Mouse (Mus musculus) kidney, adult 8-10 months (tissue): ENCODE measurements around the gene Col13a1.
A peak's percentile ranks its signal among the peaks of the same experiment; 100 is the strongest.

Experiments
- DNase-seq, 2 experiments: peaks; one replicate each; pipeline ENCODE4 v3.0.0; 2022

The Col13a1 gene

GRCm38 (mm10) chr10:61967207-61967606 lies 11.7 kb downstream of the Col13a1 start:
- no peak for DNase-seq

GRCm38 (mm10) chr10:61965386-61965841 lies 13.5 kb downstream of the Col13a1 start:
- DNase-seq: no peak

- DNase-seq: peak; percentile 46 to 52
These were observed 22.2 kb downstream of the Col13a1 start for GRCm38 (mm10) chr10:61956718-61957117.

GRCm38 (mm10) chr10:61953916-61954315 lies 25.0 kb downstream of the Col13a1 start:
- no peak for DNase-seq

- no peak for DNase-seq
These were observed 29.4 kb downstream of the Col13a1 start for GRCm38 (mm10) chr10:61949542-61949941.

- DNase-seq: no peak
These were observed 34.5 kb downstream of the Col13a1 start for GRCm38 (mm10) chr10:61944386-61944785.

GRCm38 (mm10) chr10:61943480-61943879 lies 35.4 kb downstream of the Col13a1 start:
- no peak for DNase-seq

GRCm38 (mm10) chr10:61942719-61943118 lies 36.2 kb downstream of the Col13a1 start:
- no peak for DNase-seq

- no peak for DNase-seq
These were observed 42.4 kb downstream of the Col13a1 start for GRCm38 (mm10) chr10:61936211-61937121.

- DNase-seq: no peak
These were observed 47.2 kb downstream of the Col13a1 start for GRCm38 (mm10) chr10:61931678-61932077.

GRCm38 (mm10) chr10:61929901-61930300 lies 49.0 kb downstream of the Col13a1 start:
- DNase-seq: no peak

GRCm38 (mm10) chr10:61928725-61929651 lies 49.9 kb downstream of the Col13a1 start:
- DNase-seq: peak; percentile 38 to 40

GRCm38 (mm10) chr10:61925691-61926090 lies 53.2 kb downstream of the Col13a1 start:
- no peak for DNase-seq

GRCm38 (mm10) chr10:61920655-61921365 lies 58.1 kb downstream of the Col13a1 start:
- no peak for DNase-seq

- DNase-seq: no peak
These were observed 58.8 kb downstream of the Col13a1 start for GRCm38 (mm10) chr10:61919924-61920654.

- DNase-seq: no peak
These were observed 59.4 kb downstream of the Col13a1 start for GRCm38 (mm10) chr10:61919496-61919895.

GRCm38 (mm10) chr10:61917066-61917465 lies 61.8 kb downstream of the Col13a1 start:
- no peak for DNase-seq

- no peak for DNase-seq
These were observed 67.1 kb downstream of the Col13a1 start for GRCm38 (mm10) chr10:61911770-61912169.

- no peak for DNase-seq
These were observed 69.9 kb downstream of the Col13a1 start for GRCm38 (mm10) chr10:61909004-61909403.

- DNase-seq: peak; percentile 6 to 17
These were observed 72.7 kb downstream of the Col13a1 start for GRCm38 (mm10) chr10:61906226-61906625.

- peak in 1 of 2 experiments; percentile 11 for DNase-seq
These were observed 73.6 kb downstream of the Col13a1 start for GRCm38 (mm10) chr10:61905308-61905707.

- DNase-seq: no peak
These were observed 80.8 kb downstream of the Col13a1 start for GRCm38 (mm10) chr10:61898116-61898515.
